Mouse (Mus musculus) CH12.LX (cell line): ENCODE data around the gene Lrrc8c. TPM values are rescaled to one million over a fixed set of nuclear protein-coding genes. Genes with fewer than 3 reads are reported as not detected.

Experiments used
- DNase-seq: peaks from one replicate; pipeline ENCODE4 v3.0.0-alpha.2; 2013; ENCODE audit errors: extremely low read depth
- H3K27ac ChIP-seq: 2 replicates; pipeline ENCODE4 v1.5.1; 2012; ENCODE audit warnings: low read depth, mild to moderate bottlenecking, control low read depth, moderate library complexity; ENCODE audit not compliant: insufficient read depth
- H3K27me3 ChIP-seq: replicated peaks from 2 replicates; pipeline ENCODE3; 2012; ENCODE audit warnings: inconsistent platforms
- H3K36me3 ChIP-seq, 2 experiments: replicated peaks in 1 of 2; 2 replicates each; pipeline versions ENCODE3 to v1.6.1; 2012; ENCODE audit warnings: inconsistent platforms in 1 of 2, low read length in 1 of 2, mild to moderate bottlenecking in 1 of 2, mixed read lengths in 1 of 2, moderate library complexity in 1 of 2; ENCODE audit not compliant: control insufficient read depth in 1 of 2, insufficient read depth in 1 of 2
- H3K4me1 ChIP-seq, 2 experiments: 2 replicates each; pipeline ENCODE4 v1.6.1; 2012; ENCODE audit warnings: inconsistent platforms in 1 of 2, moderate library complexity in 1 of 2; ENCODE audit not compliant: insufficient read depth in 2 of 2, control insufficient read depth in 1 of 2
- H3K4me2 ChIP-seq: 2 replicates; pipeline ENCODE4 v1.6.1; 2012; ENCODE audit warnings: low read depth, mild to moderate bottlenecking, control low read depth; ENCODE audit not compliant: poor library complexity, insufficient read depth, severe bottlenecking
- H3K4me3 ChIP-seq, 3 experiments: fragments of 150-350 bp in 1 of 3; sonication (generic) in 1 of 3; replicated peaks in 1 of 3; 2 replicates each; pipeline versions ENCODE3 to v1.5.1; 2011 to 2012; ENCODE audit warnings: low read depth in 2 of 3, low read length in 2 of 3, mild to moderate bottlenecking in 2 of 3, moderate library complexity in 2 of 3, control low read depth in 1 of 3, improper control_type of control experiment in 1 of 3, inconsistent platforms in 1 of 3, mixed read lengths in 1 of 3; ENCODE audit not compliant: poor library complexity in 1 of 3
- H3K79me2 ChIP-seq: replicated peaks from 2 replicates; pipeline ENCODE4 v1.6.1; 2012; ENCODE audit warnings: mild to moderate bottlenecking, moderate library complexity; ENCODE audit not compliant: control insufficient read depth, poor library complexity, insufficient read depth, severe bottlenecking; ENCODE audit errors: extremely low read depth
- H3K9ac ChIP-seq: 2 replicates; pipeline ENCODE4 v1.6.1; 2012; ENCODE audit warnings: low read depth, mild to moderate bottlenecking, control low read depth, moderate library complexity; ENCODE audit not compliant: insufficient read depth
- H3K9me3 ChIP-seq: replicated peaks from 2 replicates; pipeline ENCODE3; 2012; ENCODE audit warnings: low read length, inconsistent platforms, mixed read lengths
- CHD1 ChIP-seq: IDR thresholded peaks from 2 replicates; pipeline ENCODE4 v1.6.1; 2012; ENCODE audit warnings: low read depth, low read length, improper control_type of control experiment, inconsistent platforms
- CTCF ChIP-seq, 2 experiments: IDR thresholded peaks in 1 of 2; conservative IDR thresholded peaks in 1 of 2; 2 replicates each; pipeline ENCODE4 v1.5.1; 2011 to 2012; ENCODE audit warnings: low read depth in 2 of 2, low read length in 2 of 2, improper control_type of control experiment in 1 of 2, inconsistent platforms in 1 of 2, mild to moderate bottlenecking in 1 of 2, moderate library complexity in 1 of 2
- EP300 ChIP-seq: IDR thresholded peaks from 2 replicates; pipeline ENCODE4 v1.6.1; 2011; ENCODE audit warnings: low read length, improper control_type of control experiment
- ETS1 ChIP-seq: conservative IDR thresholded peaks from 2 replicates; pipeline ENCODE4 v1.6.1; 2012; ENCODE audit warnings: low read depth, mild to moderate bottlenecking, inconsistent platforms, low read length, improper control_type of control experiment, moderate library complexity
- IRF4 ChIP-seq: IDR thresholded peaks from 2 replicates; pipeline ENCODE4 v1.6.1; 2014; ENCODE audit warnings: low read depth, mild to moderate bottlenecking, inconsistent platforms, low read length, improper control_type of control experiment
- JUN ChIP-seq: IDR thresholded peaks from 2 replicates; pipeline ENCODE4 v1.6.1; 2011; ENCODE audit warnings: low read depth, mild to moderate bottlenecking, low read length, improper control_type of control experiment, moderate library complexity; ENCODE audit not compliant: insufficient read depth
- KAT2A ChIP-seq: IDR thresholded peaks from 2 replicates; pipeline ENCODE4 v1.6.1; 2012; ENCODE audit warnings: low read length, improper control_type of control experiment, inconsistent platforms; ENCODE audit not compliant: insufficient replicate concordance
- MAFK ChIP-seq: IDR thresholded peaks from 2 replicates; pipeline ENCODE4 v1.6.1; 2011; ENCODE audit warnings: low read length, improper control_type of control experiment; ENCODE audit not compliant: insufficient replicate concordance
- MAX ChIP-seq: IDR thresholded peaks from 2 replicates; pipeline ENCODE4 v1.6.1; 2011; ENCODE audit warnings: low read length, improper control_type of control experiment
- POLR2A ChIP-seq: IDR thresholded peaks from 2 replicates; pipeline ENCODE4 v1.6.1; 2011; ENCODE audit warnings: low read depth, mild to moderate bottlenecking, improper control_type of control experiment, low read length
- POLR2AphosphoS2 ChIP-seq: IDR thresholded peaks from 2 replicates; pipeline ENCODE4 v1.6.1; 2011; ENCODE audit warnings: low read depth, low read length, improper control_type of control experiment
- TBP ChIP-seq: conservative IDR thresholded peaks from 2 replicates; pipeline ENCODE4 v1.6.1; 2011; ENCODE audit warnings: low read depth, low read length, improper control_type of control experiment
- ZNF384 ChIP-seq: IDR thresholded peaks from 2 replicates; pipeline ENCODE4 v1.6.1; 2012; ENCODE audit warnings: low read depth, low read length, improper control_type of control experiment, inconsistent platforms
- dilution Hi-C: fragments of 300-500 bp; cut with MboI; formaldehyde crosslinking; loops from 2 replicates; pipeline ENCODE4 v1.14.3; 2020; ENCODE audit warnings: low sequenced_read_pairs; ENCODE audit not compliant: extremely low pct_unique_long_range_greater_than_20kb, extremely low pct_ligation_motif_present
- in situ Hi-C: fragments of 300-500 bp; cut with MboI; formaldehyde crosslinking; loops from 3 replicates; pipeline ENCODE4 v1.14.3; 2019; ENCODE audit warnings: low sequenced_read_pairs, low pct_ligation_motif_present, low pct_unique_long_range_greater_than_20kb, mixed read lengths
- polyA plus RNA-seq: library from polyadenylated mRNA; unstranded; fragments of >175 nt; gene quantifications from 2 replicates; pipeline ENCODE4 v1.2.1, GENCODE M21; 2012; ENCODE audit warnings: low read depth; ENCODE audit not compliant: insufficient read length
- total RNA-seq, 2 experiments: library from RNA; depleted of rRNA; stranded (reverse); fragments of 300-350 nt in 1 of 2; fragments of >200 nt in 1 of 2; gene quantifications; 2 replicates each; pipeline ENCODE4 v1.2.3; 2012 to 2014

Lrrc8c gene
- total and polyA plus RNA-seq, 3 experiments = 3.3 to 10.3 (median 5.9) TPM

GRCm38 (mm10) chr5:105619666-105620065, 100.5 kb downstream of the Lrrc8c start:
- TF ChIP-seq MAFK (no peak), POLR2AphosphoS2 (no peak), CTCF (conservative IDR thresholded peaks at IDR 0.05 in 1 of 2, IDR thresholded peaks at IDR 0.05 in 1 of 2; ENCODE audit: low read depth in 2 of 2, low read length in 2 of 2) (peak in 1 of 2 experiments; percentile 15; a peak in 2 of 4 replicates), ZNF384 (no peak), MAX (no peak), JUN (no peak), KAT2A (no peak)
- TF ChIP-seq, all 38 proteins: peak for 1
- H3K4me2 ChIP-seq = no peak overlapping the region
- DNase-seq = no peak
- peaks cover 28 to 70% of the 10 kb centered on the region in 2 experiments for H3K4me1 ChIP-seq
- H3K4me3 ChIP-seq = no peak overlapping the region
- dilution Hi-C loops = no loop called here
- no peaks in the 10 kb centered on the region for H3K79me2 ChIP-seq
- H3K9me3 ChIP-seq = no peaks in the 10 kb centered on the region
- no peaks in the 10 kb centered on the region for H3K27me3 ChIP-seq
- no peak overlapping the region for H3K27ac ChIP-seq
- no peaks in the 10 kb centered on the region for H3K36me3 ChIP-seq
- in situ Hi-C loops = no loop called here
- H3K9ac ChIP-seq = no peak overlapping the region

DNA sequence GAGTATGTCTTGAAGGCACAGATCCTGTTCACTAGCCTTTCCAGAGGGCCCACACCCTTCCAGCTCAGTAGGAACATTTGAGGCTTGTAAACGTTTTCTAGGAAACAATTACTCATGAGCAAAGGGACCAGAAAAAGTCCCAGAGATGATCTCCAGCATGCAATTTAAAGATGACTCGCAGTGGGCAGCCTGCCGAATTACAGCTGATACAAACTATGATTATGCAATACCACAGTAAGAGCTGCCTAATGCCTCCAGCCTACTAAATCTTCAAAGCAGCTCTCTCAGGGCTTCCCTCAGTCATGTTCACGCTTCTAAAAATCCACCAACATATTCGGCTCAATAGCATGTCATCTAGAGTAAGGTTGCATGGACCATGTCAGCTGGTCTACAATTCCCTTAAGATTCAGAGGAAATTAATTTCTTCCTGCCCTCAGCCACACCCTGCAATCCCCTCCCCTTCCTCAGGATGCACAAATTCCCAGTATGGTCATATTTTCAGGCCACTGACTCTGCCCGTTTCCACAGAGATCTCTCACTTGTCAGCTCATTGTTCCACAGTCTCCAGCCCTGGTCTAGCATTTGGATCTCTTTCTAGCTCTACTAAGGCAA, 101.4 kb downstream of the Lrrc8c start:
- Histone ChIP-seq H3K27ac (no peak overlapping the region), H3K36me3 (no peaks in the 10 kb centered on the region), H3K4me2 (no peak overlapping the region), H3K79me2 (no peaks in the 10 kb centered on the region), H3K4me1 (peaks cover 32 to 66% of the 10 kb centered on the region in 2 experiments), H3K9ac (no peak overlapping the region; the same call in 1 of the 2 replicates), H3K4me3 (no peak overlapping the region), H3K9me3 (no peaks in the 10 kb centered on the region), H3K27me3 (no peaks in the 10 kb centered on the region)
- TF ChIP-seq ETS1 (peak; percentile 60; the same call in 1 of the 2 replicates), CTCF (conservative IDR thresholded peaks at IDR 0.05 in 1 of 2, IDR thresholded peaks at IDR 0.05 in 1 of 2; ENCODE audit: low read depth in 2 of 2, low read length in 2 of 2) (no peak), CHD1 (no peak)
- dilution Hi-C loops (no loop called here), in situ Hi-C loops (no loop called here)
- DNase-seq = no peak

DNA sequence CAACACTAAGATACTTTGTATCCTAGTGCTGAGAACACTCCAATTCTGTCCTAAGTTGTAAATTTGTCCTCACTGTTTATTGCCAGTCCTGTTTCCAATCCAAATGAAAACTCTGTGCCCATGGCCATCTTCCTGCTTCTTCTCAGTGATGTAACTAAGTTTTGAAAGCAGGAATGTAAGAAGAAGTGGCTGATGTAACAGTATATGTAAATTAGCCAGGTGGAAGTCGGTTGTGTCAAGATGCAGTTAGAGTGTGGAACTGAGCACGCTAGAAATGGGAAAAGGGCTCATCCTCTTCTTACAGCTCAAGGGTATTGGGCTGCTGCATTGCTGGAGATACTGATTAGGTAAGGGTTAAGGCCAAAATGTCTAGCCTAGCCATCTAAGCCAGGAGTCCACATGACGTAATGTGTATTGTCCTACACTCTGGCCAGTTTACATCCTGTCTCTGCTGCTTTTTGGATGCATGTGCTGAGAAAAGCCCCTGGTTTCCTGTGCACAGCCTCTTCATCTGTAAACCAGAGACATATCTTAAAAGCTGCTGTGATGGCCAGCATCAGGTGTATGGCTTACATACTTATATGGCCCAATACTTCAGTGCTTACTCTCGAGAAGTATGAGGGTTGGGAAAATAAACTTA, 104.0 kb downstream of the Lrrc8c start:
- Histone ChIP-seq H3K27ac (peak overlapping the region; percentile 52), H3K4me2 (peak overlapping the region; percentile 71; the same call in 1 of the 2 replicates)
- TF ChIP-seq TBP = 0 out of 2 replicates have a peak, but pooled peaks have one; percentile 31
- TF ChIP-seq IRF4 = peak; percentile 11; the same call in 1 of the 2 replicates
- TF ChIP-seq POLR2A = no peak
- peak; percentile 33; the same call in 1 of the 2 replicates for TF ChIP-seq EP300
- TF ChIP-seq KAT2A = no peak
- peak; percentile 68 for TF ChIP-seq ETS1
- TF ChIP-seq, all 38 proteins: peak for 4
- H3K79me2 ChIP-seq = no peaks in the 10 kb centered on the region
- DNase-seq = peak; percentile 49
- peak overlapping the region; percentile 24; the same call in 1 of the 2 replicates for H3K9ac ChIP-seq
- H3K27me3 ChIP-seq = no peaks in the 10 kb centered on the region
- no peaks in the 10 kb centered on the region for H3K9me3 ChIP-seq
- no peaks in the 10 kb centered on the region for H3K36me3 ChIP-seq
- no peak overlapping the region for H3K4me3 ChIP-seq
- dilution Hi-C loops = no loop called here
- in situ Hi-C loops = no loop called here
- H3K4me1 ChIP-seq = peaks cover 35 to 66% of the 10 kb centered on the region in 2 experiments
